Mouse (Mus musculus) limb, embryonic 14.5 days (tissue): Measurements from ENCODE around the gene Fgd6. TPM values are rescaled to one million over a fixed set of nuclear protein-coding genes. Genes with fewer than 3 reads are reported as not detected.

Source experiments
- ATAC-seq: fragments of 200-750 bp; cut with Nextera tagmentation; 2 replicates; pipeline ENCODE4 v1.8.0; 2017; ENCODE audit warnings: low read depth, moderate number of reproducible peaks, moderate TSS enrichment; ENCODE audit not compliant: low FRiP score
- DNase-seq: peaks from one replicate; pipeline ENCODE4 v3.0.0-alpha.2; 2015; ENCODE audit warnings: low spot score
- H3K27ac ChIP-seq: fragments of 300-500 bp; sonication (generic); replicated peaks from 2 replicates; pipeline ENCODE4 v1.5.1; 2014; ENCODE audit warnings: low read depth, mild to moderate bottlenecking, low read length, moderate library complexity, mixed read lengths
- H3K27me3 ChIP-seq: fragments of 300-500 bp; sonication (generic); 2 replicates; pipeline ENCODE4 v1.6.1; 2014; ENCODE audit warnings: low read length, mixed read lengths; ENCODE audit not compliant: control insufficient read depth, insufficient read depth
- H3K36me3 ChIP-seq: fragments of 300-500 bp; sonication (generic); 2 replicates; pipeline ENCODE4 v1.6.1; 2014; ENCODE audit warnings: mild to moderate bottlenecking, low read length, moderate library complexity, mixed read lengths; ENCODE audit not compliant: control insufficient read depth, insufficient read depth
- H3K4me1 ChIP-seq: fragments of 300-500 bp; sonication (generic); 2 replicates; pipeline ENCODE4 v1.6.1; 2014; ENCODE audit warnings: antibody characterized with exemption, low read length, mixed read lengths; ENCODE audit not compliant: control insufficient read depth, insufficient read depth
- H3K4me2 ChIP-seq: fragments of 300-500 bp; sonication (generic); replicated peaks from 2 replicates; pipeline ENCODE4 v1.6.1; 2014; ENCODE audit warnings: low read depth, mild to moderate bottlenecking, low read length, moderate library complexity; ENCODE audit not compliant: severe bottlenecking
- H3K4me3 ChIP-seq: fragments of 300-500 bp; sonication (generic); replicated peaks from 2 replicates; pipeline ENCODE4 v1.5.1; 2014; ENCODE audit warnings: low read length
- H3K9ac ChIP-seq: fragments of 300-500 bp; sonication (generic); 2 replicates; pipeline ENCODE4 v1.6.1; 2014; ENCODE audit warnings: mild to moderate bottlenecking, low read depth, low read length, moderate library complexity; ENCODE audit not compliant: severe bottlenecking
- H3K9me3 ChIP-seq: fragments of 300-500 bp; sonication (generic); 2 replicates; pipeline ENCODE4 v1.6.1; 2016; ENCODE audit warnings: low read length; ENCODE audit not compliant: control insufficient read depth
- POLR2A ChIP-seq: fragments of 200-500 bp; IDR thresholded peaks from 2 replicates; pipeline ENCODE4 v1.8.0; 2012; ENCODE audit warnings: inconsistent platforms, mild to moderate bottlenecking, moderate library complexity, borderline replicate concordance; ENCODE audit not compliant: insufficient read depth, insufficient read length; ENCODE audit errors: extremely low read depth
- WGBS: fragments of 180-500 bp; shearing (Covaris S2); extraction: QIAGEN DNeasy Blood & Tissue Kit; methylation state at CpG from one replicate; pipeline ENCODE4 v1.1.7; 2014; 5-methylcytosine and 5-hydroxymethylcytosine counted together
- polyA plus RNA-seq, 2 experiments: library from polyadenylated mRNA; depleted of rRNA in 1 of 2; stranded (reverse) in 1 of 2; unstranded in 1 of 2; fragments of >200 nt; fragmentation: Nextera tagmentation in 1 of 2; extraction: Ambion mirVana in 1 of 2; gene quantifications; 2 replicates each; pipeline versions ENCODE4 v1.2.1 to v1.2.3; 2012 to 2014

The Fgd6 gene
- polyA plus RNA-seq, 2 experiments, result 3.2 to 5.5 TPM

DNA sequence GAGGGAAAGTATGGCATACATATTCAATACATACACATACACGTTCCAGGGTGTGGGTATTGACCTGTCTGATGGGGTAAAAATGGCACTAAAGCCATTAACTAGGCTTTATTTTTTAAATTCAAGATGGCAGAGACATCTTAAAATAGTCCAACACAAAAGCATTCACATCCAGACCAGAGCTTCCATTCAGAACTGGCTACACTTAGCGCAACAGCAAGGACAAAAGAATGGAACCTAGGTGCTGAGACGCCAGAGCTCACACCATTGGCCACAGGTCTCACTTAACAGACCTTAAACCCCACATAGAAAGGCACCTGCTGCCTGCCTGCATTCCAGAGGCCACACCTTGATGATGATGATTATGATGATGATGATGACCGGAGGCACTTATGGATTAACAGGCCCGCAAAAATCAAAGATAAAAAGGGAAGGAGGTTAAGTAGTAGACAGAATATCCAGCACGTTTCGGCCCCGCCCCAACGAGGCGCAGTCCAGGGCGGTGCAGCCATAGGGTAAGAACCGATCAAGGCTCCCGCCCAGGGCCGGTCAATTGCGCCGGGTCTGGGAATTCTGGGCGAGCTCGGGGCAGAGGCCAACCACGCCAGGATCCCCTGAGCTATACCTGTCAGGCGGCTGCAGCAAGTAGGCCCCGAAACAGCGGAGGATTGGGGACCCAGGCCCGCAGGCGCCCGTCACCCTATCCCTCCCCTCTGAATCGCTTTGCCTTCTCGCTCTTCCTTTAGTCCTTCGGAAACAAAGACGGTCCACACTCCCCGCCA is 734 bp upstream of the Fgd6 start:
- peaks cover 19% of the 10 kb centered on the region for H3K4me1 ChIP-seq
- H3K9ac ChIP-seq, result peak overlapping the region; percentile 74
- DNase-seq (peak; percentile 43), ATAC-seq (peak; percentile 70)
- no peaks in the 10 kb centered on the region for H3K9me3 ChIP-seq
- H3K36me3 ChIP-seq, result peaks cover 7% of the 10 kb centered on the region
- WGBS, result 2% methylated on average over 26 of the region's 30 CpGs
- H3K27me3 ChIP-seq, result no peaks in the 10 kb centered on the region
- no peak for TF ChIP-seq POLR2A
- H3K4me3 ChIP-seq, result peak overlapping the region; percentile 73
- H3K27ac ChIP-seq, result 0 out of 2 replicates have a peak overlapping the region, but pooled peaks have one; percentile 16
- H3K4me2 ChIP-seq, result peak overlapping the region; percentile 62

GRCm38 (mm10) chr10:94036375-94036758 is 566 bp downstream of the Fgd6 start:
- H3K9ac ChIP-seq, result peak overlapping the region; percentile 79
- TF ChIP-seq POLR2A, result no peak
- 0% methylated on average over 28 of the region's 32 CpGs for WGBS
- peak overlapping the region; percentile 28; the same call in 1 of the 2 replicates for H3K27ac ChIP-seq
- DNase-seq (peak; percentile 26), ATAC-seq (peak; percentile 7; the same call in 1 of the 2 replicates)
- H3K4me2 ChIP-seq, result peak overlapping the region; percentile 67
- peaks cover 19% of the 10 kb centered on the region for H3K4me1 ChIP-seq
- no peaks in the 10 kb centered on the region for H3K9me3 ChIP-seq
- peaks cover 5% of the 10 kb centered on the region; the same call in 1 of the 2 replicates for H3K36me3 ChIP-seq
- H3K27me3 ChIP-seq, result no peaks in the 10 kb centered on the region
- peak overlapping the region; percentile 73 for H3K4me3 ChIP-seq

- H3K4me1 ChIP-seq, result peaks cover 19% of the 10 kb centered on the region
- ATAC-seq (no peak), DNase-seq (no peak)
- no peak for TF ChIP-seq POLR2A
- no peaks in the 10 kb centered on the region for H3K27me3 ChIP-seq
- H3K4me3 ChIP-seq, result peak overlapping the region; percentile 73
- H3K27ac ChIP-seq, result no peak overlapping the region
- H3K4me2 ChIP-seq, result peak overlapping the region; percentile 67
- H3K9me3 ChIP-seq, result no peaks in the 10 kb centered on the region
- 45% methylated on average over 9 of the region's 9 CpGs for WGBS
- H3K36me3 ChIP-seq, result no peaks in the 10 kb centered on the region
- H3K9ac ChIP-seq, result no peak overlapping the region
These were observed 1.4 kb downstream of the Fgd6 start for GRCm38 (mm10) chr10:94037196-94037595.

GRCm38 (mm10) chr10:94037596-94037995 is 1.8 kb downstream of the Fgd6 start:
- Histone ChIP-seq H3K36me3 (no peaks in the 10 kb centered on the region), H3K9ac (no peak overlapping the region), H3K4me2 (no peak overlapping the region), H3K27ac (no peak overlapping the region), H3K9me3 (no peaks in the 10 kb centered on the region), H3K27me3 (no peaks in the 10 kb centered on the region), H3K4me1 (peaks cover 19% of the 10 kb centered on the region), H3K4me3 (no peak overlapping the region)
- 70% methylated on average over 4 of the region's 4 CpGs for WGBS
- ATAC-seq (no peak), DNase-seq (no peak)
- TF ChIP-seq POLR2A, result no peak

- 68% methylated on average over 7 of the region's 7 CpGs for WGBS
- H3K27ac ChIP-seq, result no peak overlapping the region
- H3K4me3 ChIP-seq, result no peak overlapping the region
- no peak overlapping the region for H3K9ac ChIP-seq
- no peaks in the 10 kb centered on the region for H3K36me3 ChIP-seq
- DNase-seq (no peak), ATAC-seq (no peak)
- no peaks in the 10 kb centered on the region for H3K27me3 ChIP-seq
- H3K4me2 ChIP-seq, result no peak overlapping the region
- H3K4me1 ChIP-seq, result peaks cover 19% of the 10 kb centered on the region
- TF ChIP-seq POLR2A, result no peak
- no peaks in the 10 kb centered on the region for H3K9me3 ChIP-seq
These were observed 2.8 kb downstream of the Fgd6 start for GRCm38 (mm10) chr10:94038366-94039260.
